Mouse (Mus musculus): ENCODE data around the gene Mrpl46.

GRCm38 (mm10) chr7:78743731-78744385 is 39.5 kb downstream of the Mrpl46 start:
- no peak for TF ChIP-seq CTCF (IDR thresholded peaks at IDR 0.05; ENCODE audit: control insufficient read depth, insufficient read depth, insufficient replicate concordance, low read depth, low read length)
- TF ChIP-seq POLR2A (IDR thresholded peaks at IDR 0.05; ENCODE audit: control insufficient read depth, low read depth, low read length): no peak
